Mouse (Mus musculus) hindbrain, embryonic 11.5 days (tissue): ENCODE data around the gene Qrich1. TPM values are rescaled to one million over a fixed set of nuclear protein-coding genes. Genes with fewer than 3 reads are reported as not detected.

Experiments used
- ATAC-seq: fragments of 200-750 bp; cut with Nextera tagmentation; 2 replicates; pipeline ENCODE4 v1.8.0; 2017; ENCODE audit warnings: mild to moderate bottlenecking, moderate TSS enrichment, moderate library complexity; ENCODE audit not compliant: low FRiP score
- DNase-seq: peaks from one replicate; pipeline ENCODE4 v3.0.0-alpha.2; 2015; ENCODE audit warnings: low spot score
- H3K27ac ChIP-seq: fragments of 300-500 bp; sonication (generic); 2 replicates; pipeline ENCODE4 v1.5.1; 2014; ENCODE audit warnings: mild to moderate bottlenecking, low read depth, low read length
- H3K27me3 ChIP-seq: fragments of 300-500 bp; sonication (generic); 2 replicates; pipeline ENCODE4 v1.6.1; 2014; ENCODE audit warnings: mild to moderate bottlenecking, low read length, moderate library complexity, mixed read lengths; ENCODE audit not compliant: control insufficient read depth, insufficient read depth
- H3K36me3 ChIP-seq: fragments of 300-500 bp; sonication (generic); 2 replicates; pipeline ENCODE4 v1.6.1; 2014; ENCODE audit warnings: mild to moderate bottlenecking, low read length, moderate library complexity, mixed read lengths; ENCODE audit not compliant: control insufficient read depth, insufficient read depth
- H3K4me1 ChIP-seq: fragments of 300-500 bp; sonication (generic); replicated peaks from 2 replicates; pipeline ENCODE4 v1.6.1; 2014; ENCODE audit warnings: low read length, mixed read lengths; ENCODE audit not compliant: control insufficient read depth, insufficient read depth
- H3K4me2 ChIP-seq: fragments of 300-500 bp; sonication (generic); replicated peaks from 2 replicates; pipeline ENCODE4 v1.6.1; 2014; ENCODE audit warnings: mild to moderate bottlenecking, low read depth, low read length
- H3K4me3 ChIP-seq: fragments of 300-500 bp; sonication (generic); 2 replicates; pipeline ENCODE4 v1.5.1; 2014; ENCODE audit warnings: low read depth, low read length
- H3K9ac ChIP-seq: fragments of 300-500 bp; sonication (generic); 2 replicates; pipeline ENCODE4 v1.6.1; 2014; ENCODE audit warnings: low read depth, low read length
- H3K9me3 ChIP-seq: fragments of 300-500 bp; sonication (generic); 2 replicates; pipeline ENCODE4 v1.6.1; 2016; ENCODE audit warnings: low read length; ENCODE audit not compliant: control insufficient read depth
- WGBS: fragments of 180-500 bp; shearing (Covaris S2); extraction: QIAGEN DNeasy Blood & Tissue Kit; methylation state at CpG from one replicate; pipeline ENCODE4 v1.1.7; 2014; 5-methylcytosine and 5-hydroxymethylcytosine counted together
- polyA plus RNA-seq: library from polyadenylated mRNA; unstranded; fragments of >200 nt; fragmentation: Nextera tagmentation; extraction: Ambion mirVana; gene quantifications from 2 replicates; pipeline ENCODE4 v1.2.1, GENCODE M21; 2014

The Qrich1 gene
- polyA plus RNA-seq, 1 experiment from 2014 or later = 154 TPM

- H3K27me3 ChIP-seq = no peaks in the 10 kb centered on the region
- ATAC-seq (no peak), DNase-seq (no peak)
- H3K36me3 ChIP-seq = no peaks in the 10 kb centered on the region
- no peaks in the 10 kb centered on the region for H3K9me3 ChIP-seq
- H3K4me1 ChIP-seq = peaks cover 3% of the 10 kb centered on the region; the same call in 1 of the 2 replicates
- H3K9ac ChIP-seq = no peak overlapping the region
- no peak overlapping the region for H3K4me3 ChIP-seq
- H3K27ac ChIP-seq = no peak overlapping the region
- WGBS = 90% methylated on average over 19 of the region's 19 CpGs
- H3K4me2 ChIP-seq = no peak overlapping the region
These were observed 34.9 kb upstream of the Qrich1 start for GRCm38 (mm10) chr9:108481520-108482210.

GRCm38 (mm10) chr9:108483051-108483790, 33.4 kb upstream of the Qrich1 start:
- Histone ChIP-seq H3K27ac (no peak overlapping the region), H3K4me3 (no peak overlapping the region), H3K27me3 (no peaks in the 10 kb centered on the region), H3K36me3 (no peaks in the 10 kb centered on the region), H3K4me1 (peaks cover 3% of the 10 kb centered on the region; the same call in 1 of the 2 replicates), H3K4me2 (no peak overlapping the region), H3K9me3 (no peaks in the 10 kb centered on the region), H3K9ac (no peak overlapping the region)
- DNase-seq = no peak
- WGBS = 93% methylated on average over 18 of the region's 18 CpGs
- no peak for ATAC-seq

- Histone ChIP-seq H3K9me3 (no peaks in the 10 kb centered on the region), H3K4me3 (no peak overlapping the region), H3K4me2 (no peak overlapping the region), H3K4me1 (peaks cover 3% of the 10 kb centered on the region; the same call in 1 of the 2 replicates), H3K9ac (no peak overlapping the region), H3K36me3 (no peaks in the 10 kb centered on the region), H3K27me3 (no peaks in the 10 kb centered on the region), H3K27ac (no peak overlapping the region)
- WGBS = 95% methylated on average over 15 of the region's 15 CpGs
- no peak for DNase-seq
- no peak for ATAC-seq
These were observed 32.6 kb upstream of the Qrich1 start for GRCm38 (mm10) chr9:108484021-108484420.

GRCm38 (mm10) chr9:108485301-108485875, 31.2 kb upstream of the Qrich1 start:
- Histone ChIP-seq H3K4me3 (no peak overlapping the region), H3K9ac (no peak overlapping the region), H3K27ac (no peak overlapping the region), H3K4me2 (no peak overlapping the region), H3K27me3 (no peaks in the 10 kb centered on the region), H3K36me3 (no peaks in the 10 kb centered on the region), H3K4me1 (peaks cover 2% of the 10 kb centered on the region; the same call in 1 of the 2 replicates), H3K9me3 (no peaks in the 10 kb centered on the region)
- ATAC-seq (no peak), DNase-seq (no peak)
- 93% methylated on average over 19 of the region's 19 CpGs for WGBS

- ATAC-seq = no peak
- DNase-seq = no peak
- Histone ChIP-seq H3K27ac (no peak overlapping the region), H3K4me1 (peaks cover 6% of the 10 kb centered on the region; the same call in 1 of the 2 replicates), H3K27me3 (no peaks in the 10 kb centered on the region), H3K9ac (no peak overlapping the region), H3K4me2 (no peak overlapping the region), H3K9me3 (no peaks in the 10 kb centered on the region), H3K36me3 (no peaks in the 10 kb centered on the region), H3K4me3 (no peak overlapping the region)
- WGBS = 96% methylated on average over 8 of the region's 8 CpGs
These were observed 29.6 kb upstream of the Qrich1 start for GRCm38 (mm10) chr9:108486973-108487530.

GRCm38 (mm10) chr9:108488403-108488802, 28.2 kb upstream of the Qrich1 start:
- H3K27ac ChIP-seq = no peak overlapping the region
- no peak overlapping the region for H3K9ac ChIP-seq
- 97% methylated on average over 17 of the region's 17 CpGs for WGBS
- H3K36me3 ChIP-seq = peaks cover 6% of the 10 kb centered on the region
- no peak overlapping the region for H3K4me2 ChIP-seq
- H3K4me1 ChIP-seq = peaks cover 10% of the 10 kb centered on the region; the same call in 1 of the 2 replicates
- ATAC-seq (no peak), DNase-seq (no peak)
- no peaks in the 10 kb centered on the region for H3K9me3 ChIP-seq
- H3K4me3 ChIP-seq = no peak overlapping the region
- no peaks in the 10 kb centered on the region for H3K27me3 ChIP-seq

- no peak overlapping the region for H3K4me2 ChIP-seq
- peaks cover 10% of the 10 kb centered on the region; the same call in 1 of the 2 replicates for H3K4me1 ChIP-seq
- WGBS = 96% methylated on average over 20 of the region's 20 CpGs
- H3K9me3 ChIP-seq = no peaks in the 10 kb centered on the region
- H3K4me3 ChIP-seq = no peak overlapping the region
- H3K9ac ChIP-seq = no peak overlapping the region
- ATAC-seq (no peak), DNase-seq (no peak)
- no peak overlapping the region for H3K27ac ChIP-seq
- no peaks in the 10 kb centered on the region for H3K27me3 ChIP-seq
- peaks cover 9% of the 10 kb centered on the region for H3K36me3 ChIP-seq
These were observed 27.4 kb upstream of the Qrich1 start for GRCm38 (mm10) chr9:108489215-108489614.

GRCm38 (mm10) chr9:108489702-108490558, 26.7 kb upstream of the Qrich1 start:
- Histone ChIP-seq H3K9me3 (no peaks in the 10 kb centered on the region), H3K36me3 (peaks cover 14% of the 10 kb centered on the region), H3K4me3 (peak overlapping the region; percentile 88), H3K9ac (peak overlapping the region; percentile 52; the same call in 1 of the 2 replicates), H3K4me2 (peak overlapping the region; percentile 59), H3K4me1 (peaks cover 10% of the 10 kb centered on the region; the same call in 1 of the 2 replicates), H3K27me3 (no peaks in the 10 kb centered on the region), H3K27ac (peak overlapping the region; percentile 87)
- no peak; the same call in 1 of the 2 replicates for ATAC-seq
- 72% methylated on average over 26 of the region's 26 CpGs for WGBS
- no peak for DNase-seq
